17 mouse cellular contexts compared by ENCODE assay signal in the genomic region with DNA sequence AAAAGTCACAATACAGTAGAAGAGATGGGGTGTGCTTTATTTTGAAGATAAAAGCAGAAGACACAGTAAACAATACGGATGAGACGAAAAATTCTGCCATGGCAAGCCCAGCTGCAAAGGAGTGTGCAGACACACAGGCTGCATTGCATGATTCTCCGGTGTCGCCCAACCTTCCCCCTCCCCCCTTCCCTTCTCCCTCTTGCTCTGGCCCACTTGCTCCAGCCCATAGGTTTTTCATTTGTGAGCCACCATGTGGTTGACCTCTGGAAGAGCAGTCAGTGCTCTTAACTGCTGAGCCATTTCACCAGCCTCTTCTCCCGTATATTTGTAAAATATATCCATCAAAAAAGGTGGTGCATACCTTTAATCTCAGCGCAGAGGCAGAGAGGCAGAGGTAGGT. TPM values are rescaled to one million over a fixed set of nuclear protein-coding genes. Genes with fewer than 3 reads are reported as not detected.
DNase-seq lines count a peak whose midpoint lies in the region; ATAC-seq and TF ChIP-seq lines count a peak whose summit lies in the region.
"Had no signal": no experiment of that assay in that cellular context is flagged by ENCODE, and none has a peak within 500 bp of the region (broad histone marks: within the 10 kb centered on the region; RNA-seq: fewer than 3 reads in every experiment).

No protein-coding gene starts in this region.

- H3K4me1 ChIP-seq in heart, adult 2 months (ENCODE audit: control insufficient read depth, insufficient read depth, low read length): no peaks in the 10 kb centered on the region
- peaks cover 43% of the 10 kb centered on the region for H3K4me1 ChIP-seq in megakaryocyte, embryonic 14.5 days

- ATAC-seq in megakaryocyte, adult 5-6 weeks (ENCODE audit: poor library complexity, severe bottlenecking): no peak
- ATAC-seq: forebrain, embryonic 13.5 days; hindbrain, embryonic 16.5 days had no signal

- no peak overlapping the region for H3K27ac ChIP-seq in heart, adult 2 months
- H3K27ac ChIP-seq: forebrain, embryonic 13.5 days; limb, embryonic 15.5 days had no signal

- intact Hi-C loops in heart, adult 2 months (cut with DNase I): no loop called here

- no peak for TF ChIP-seq POLR2A in heart, adult 2 months (IDR thresholded peaks at IDR 0.05; ENCODE audit: insufficient read depth, low read depth, low read length)

- TF ChIP-seq EP300 in heart, adult 2 months (IDR thresholded peaks at IDR 0.05; ENCODE audit: insufficient read depth, low read depth, low read length): no peak

- no peaks in the 10 kb centered on the region for H3K9me3 ChIP-seq in megakaryocyte, embryonic 14.5 days
- H3K9me3 ChIP-seq: forebrain, embryonic 13.5 days; limb, embryonic 15.5 days had no signal

- DNase-seq in heart, adult 2 months: no peak
- DNase-seq in heart, adult 18-20 months: no peak
- DNase-seq in adipocyte (ENCODE audit: low spot score): peak; percentile 29
- DNase-seq in retina, embryonic 14.5 days (ENCODE audit: low spot score): peak; percentile 10
- no peak for DNase-seq in ovary, postnatal 36 days (ENCODE audit: low spot score)
- no peak for DNase-seq in frontal cortex, postnatal 36 days (ENCODE audit: low spot score in 2 of 2)
- DNase-seq: heart, postnatal 10 days; lung, postnatal 10 days; midbrain, embryonic 14.5 days had no signal

- WGBS in heart, adult 2 months: 59% methylated on average over 6 of the region's 6 CpGs

- TF ChIP-seq CTCF in heart, adult 2 months (IDR thresholded peaks at IDR 0.05): peak; percentile 15; the same call in 1 of the 2 replicates

- H3K27me3 ChIP-seq in heart, adult 2 months (ENCODE audit: control insufficient read depth, insufficient read depth, low read length): no peaks in the 10 kb centered on the region
- H3K27me3 ChIP-seq in megakaryocyte, embryonic 14.5 days (replicated peaks): no peaks in the 10 kb centered on the region
- H3K27me3 ChIP-seq: forebrain, embryonic 13.5 days; limb, embryonic 15.5 days had no signal

- no peaks in the 10 kb centered on the region for H3K36me3 ChIP-seq in heart, adult 2 months (ENCODE audit: control insufficient read depth, insufficient read depth, low read length)
- peaks cover 6% of the 10 kb centered on the region for H3K36me3 ChIP-seq in megakaryocyte, embryonic 14.5 days (replicated peaks; ENCODE audit: low read length)
- H3K36me3 ChIP-seq: limb, embryonic 15.5 days had no signal

- no peak overlapping the region for H3K9ac ChIP-seq in heart, adult 2 months (ENCODE audit: low read depth, low read length)
- H3K9ac ChIP-seq: forebrain, embryonic 13.5 days; limb, embryonic 15.5 days had no signal

- no peak overlapping the region for H3K4me3 ChIP-seq in heart, adult 2 months
- peak overlapping the region; percentile 59 for H3K4me3 ChIP-seq in megakaryocyte, embryonic 14.5 days (replicated peaks)
- H3K4me3 ChIP-seq: forebrain, embryonic 13.5 days; limb, embryonic 15.5 days had no signal

- H3K79me2 ChIP-seq in heart, adult 2 months (replicated peaks; ENCODE audit: control insufficient read depth, insufficient read depth, low read length): no peaks in the 10 kb centered on the region

RNA-seq across cellular contexts. Expression of a gene that starts 3.3 kb away (rescaled TPM):
- 100 to 1,000 TPM; 138 to 154 TPM for total RNA-seq in heart, adult 2 months (2021)
- 124 and 167 TPM in 2 replicates for polyA plus RNA-seq in heart, adult 2 months (2012; rRNA removed)
- 100 to 1,000 TPM; 144 to 155 TPM for total RNA-seq in heart, adult 18-20 months (2021)
- 147 and 152 TPM in 2 replicates for polyA plus RNA-seq in megakaryocyte, embryonic 14.5 days (2012; ENCODE audit: insufficient read depth, low replicate concordance)
- total RNA-seq in megakaryocyte, adult 5-6 weeks (2015): 25.5 and 30.1 TPM in 2 replicates
- 50.7 and 53.7 TPM in 2 replicates for total RNA-seq in megakaryocyte, adult 5-6 weeks (2017)

RNA-seq across cellular contexts. Expression of a gene that starts 37.6 kb away (rescaled TPM):
- not detected for total RNA-seq in heart, adult 2 months (2021)
- polyA plus RNA-seq in heart, adult 2 months (2012; rRNA removed): not detected in 2 replicates
- total RNA-seq in heart, adult 18-20 months (2021): not detected
- not detected in 2 replicates for polyA plus RNA-seq in megakaryocyte, embryonic 14.5 days (2012; ENCODE audit: insufficient read depth, low replicate concordance)
- not detected in 2 replicates for total RNA-seq in megakaryocyte, adult 5-6 weeks (2015)
- 0.18 TPM in 1 of 2 replicates, not detected in the other for total RNA-seq in megakaryocyte, adult 5-6 weeks (2017)
- total RNA-seq: heart, adult 8-10 months; heart, postnatal 10 days; layer of hippocampus, adult 8-10 months; left cerebral cortex, postnatal 10 days had no signal

Comparison
In these comparisons a context has a peak if more than half of its experiments do, and no peak if none do; other contexts are left out.
1. DNase-seq: peak in adipocyte (single experiment) and retina, embryonic 14.5 days (single experiment); none in heart, adult 2 months (0 of 2), heart, adult 18-20 months (0 of 2), ovary, postnatal 36 days (single experiment) and frontal cortex, postnatal 36 days (0 of 2).